Mouse (Mus musculus) B cell, adult 67 days (primary cell): ENCODE data around the gene Gm8247. TPM values are rescaled to one million over a fixed set of nuclear protein-coding genes. Genes with fewer than 3 reads are reported as not detected.

ENCODE experiments used
- total RNA-seq, 2 experiments: library from RNA; stranded (reverse); gene quantifications; 4 replicates each; pipeline ENCODE4 v1.2.4; 2023

The Gm8247 gene
- total RNA-seq: not detected

GRCm38 (mm10) chr14:44582853-44583252 lies at the start of gene Gm8247:
Gene Gm8247 (plus strand): TSS chr14:44583153.

GRCm38 (mm10) chr14:44627737-44628136 lies 44.8 kb downstream of the Gm8247 start, which contains the start of gene Gm5624:
Gene Gm5624 (minus strand): TSS chr14:44627938.

Other genes with a start within 250 kb of the Gm8247 start
- not detected for gene Gm5930, start 244.6 kb upstream of the Gm8247 start, total RNA-seq
- not detected for gene Gm8229, start 217.8 kb upstream of the Gm8247 start, total RNA-seq
- gene Gm3371, start 172.5 kb upstream of the Gm8247 start, total RNA-seq: not detected
- not detected for gene Gm8232, start 149.5 kb upstream of the Gm8247 start, total RNA-seq
- gene BC061237, start 90.7 kb upstream of the Gm8247 start, total RNA-seq: not detected
- not detected for gene Gm17093, start 64.9 kb upstream of the Gm8247 start, total RNA-seq
- gene Gm5624, start 44.8 kb downstream of the Gm8247 start, total RNA-seq: not detected
- gene Gm8257, start 123.3 kb downstream of the Gm8247 start, total RNA-seq: not detected
- gene Gm8267, start 167.2 kb downstream of the Gm8247 start, total RNA-seq: not detected